Mouse (Mus musculus) C2C12 (cell line): ENCODE data around the gene Gm6096. TPM values are rescaled to one million over a fixed set of nuclear protein-coding genes. Genes with fewer than 3 reads are reported as not detected.

Source experiments
- H3K27me3 ChIP-seq: one replicate; pipeline ENCODE4 v1.6.1; 2011; ENCODE audit not compliant: control insufficient read depth, insufficient read depth, insufficient read length
- H3K36me3 ChIP-seq: one replicate; pipeline ENCODE4 v1.6.1; 2011; ENCODE audit not compliant: control insufficient read depth, insufficient read depth
- H3K4me3 ChIP-seq: one replicate; pipeline ENCODE4 v1.5.1; 2011; ENCODE audit warnings: mild to moderate bottlenecking, control low read depth; ENCODE audit not compliant: poor library complexity, insufficient read depth, severe bottlenecking
- H3K79me2 ChIP-seq: one replicate; pipeline ENCODE4 v1.6.1; 2011; ENCODE audit not compliant: control insufficient read depth, insufficient read depth
- H3K79me3 ChIP-seq: one replicate; pipeline ENCODE4 v1.6.1; 2011; ENCODE audit warnings: low read depth, control low read depth
- H3ac ChIP-seq: one replicate; pipeline ENCODE3; 2011; ENCODE audit warnings: low read depth; ENCODE audit not compliant: control insufficient read depth, insufficient read length
- CEBPB ChIP-seq: IDR thresholded peaks from one replicate; pipeline ENCODE4 v1.6.1; 2011; ENCODE audit warnings: low read depth, mild to moderate bottlenecking, control low read depth, moderate library complexity
- CTCF ChIP-seq: IDR thresholded peaks from one replicate; pipeline ENCODE4 v1.5.1; 2011; ENCODE audit not compliant: control insufficient read depth, insufficient read depth, insufficient read length
- FOSL1 ChIP-seq: IDR thresholded peaks from one replicate; pipeline ENCODE4 v1.8.0; 2011; ENCODE audit warnings: mild to moderate bottlenecking, low read length; ENCODE audit not compliant: poor library complexity, insufficient read depth, severe bottlenecking
- MAX ChIP-seq: IDR thresholded peaks from one replicate; pipeline ENCODE4 v1.6.1; 2011; ENCODE audit warnings: mild to moderate bottlenecking, control low read depth
- MYOD1 ChIP-seq: IDR thresholded peaks from one replicate; pipeline ENCODE4 v1.6.1; 2011; ENCODE audit warnings: low read depth; ENCODE audit not compliant: control insufficient read depth, insufficient read length
- MYOG ChIP-seq: IDR thresholded peaks from one replicate; pipeline ENCODE4 v1.6.1; 2011; ENCODE audit not compliant: control insufficient read depth, insufficient read length; ENCODE audit errors: extremely low read depth
- USF1 ChIP-seq: IDR thresholded peaks from one replicate; pipeline ENCODE4 v1.6.1; 2011; ENCODE audit warnings: low read depth, mild to moderate bottlenecking, control low read depth, moderate library complexity
- polyA plus RNA-seq: library from polyadenylated mRNA; unstranded; fragments of >200 nt; fragmentation: generic; extraction: Trizol; gene quantifications from one replicate; pipeline ENCODE4 v1.2.1, GENCODE M21; 2012; ENCODE audit warnings: missing spikeins

Gm6096 gene
- polyA plus RNA-seq, 1 experiment = 0.11 TPM

GRCm38 (mm10) chr7:34215481-34215880, 35.4 kb upstream of the Gm6096 start:
- TF ChIP-seq MAX (no peak), CTCF (no peak), MYOD1 (no peak), USF1 (no peak), FOSL1 (no peak), MYOG (no peak), CEBPB (no peak)
- Histone ChIP-seq H3K27me3 (no peaks in the 10 kb centered on the region), H3K79me3 (peaks cover 2% of the 10 kb centered on the region), H3K4me3 (no peak overlapping the region), H3K79me2 (no peaks in the 10 kb centered on the region), H3ac (no peak overlapping the region), H3K36me3 (peaks cover 91% of the 10 kb centered on the region)

- peaks cover 3% of the 10 kb centered on the region for H3K79me3 ChIP-seq
- no peak for TF ChIP-seq MYOG
- TF ChIP-seq CEBPB = no peak
- TF ChIP-seq MAX = no peak
- no peak for TF ChIP-seq USF1
- no peak for TF ChIP-seq MYOD1
- peaks cover 89% of the 10 kb centered on the region for H3K36me3 ChIP-seq
Observed at GRCm38 (mm10) chr7:34216474-34216873, 34.4 kb upstream of the Gm6096 start.

GRCm38 (mm10) chr7:34218496-34218895, 32.3 kb upstream of the Gm6096 start:
- no peak for TF ChIP-seq FOSL1
- no peak for TF ChIP-seq CTCF
- TF ChIP-seq MYOG = no peak
- no peak overlapping the region for H3ac ChIP-seq
- no peak overlapping the region for H3K4me3 ChIP-seq
- H3K79me2 ChIP-seq = peaks cover 12% of the 10 kb centered on the region
- no peaks in the 10 kb centered on the region for H3K27me3 ChIP-seq
- H3K36me3 ChIP-seq = peaks cover 87% of the 10 kb centered on the region
- peaks cover 8% of the 10 kb centered on the region for H3K79me3 ChIP-seq

More at GRCm38 (mm10) chr7:34216474-34216873, 34.4 kb upstream of the Gm6096 start:
- Histone ChIP-seq H3K79me2 (no peaks in the 10 kb centered on the region), H3K4me3 (no peak overlapping the region), H3K27me3 (no peaks in the 10 kb centered on the region), H3ac (no peak overlapping the region)

- Histone ChIP-seq H3K79me2 (peaks cover 42% of the 10 kb centered on the region), H3K79me3 (peaks cover 15% of the 10 kb centered on the region), H3ac (no peak overlapping the region), H3K27me3 (no peaks in the 10 kb centered on the region), H3K36me3 (peaks cover 87% of the 10 kb centered on the region), H3K4me3 (no peak overlapping the region)
- no peak for TF ChIP-seq MYOG
Observed at GRCm38 (mm10) chr7:34221594-34222250, 29.1 kb upstream of the Gm6096 start.

- Histone ChIP-seq H3K79me2 (peaks cover 48% of the 10 kb centered on the region), H3ac (no peak overlapping the region), H3K36me3 (peaks cover 89% of the 10 kb centered on the region), H3K27me3 (no peaks in the 10 kb centered on the region), H3K4me3 (no peak overlapping the region), H3K79me3 (peaks cover 21% of the 10 kb centered on the region)
- TF ChIP-seq MYOG (no peak), CTCF (no peak), FOSL1 (no peak), CEBPB (no peak), USF1 (no peak), MYOD1 (no peak), MAX (no peak)
Observed at GRCm38 (mm10) chr7:34222340-34222739, 28.5 kb upstream of the Gm6096 start.

GRCm38 (mm10) chr7:34224308-34224707, 26.5 kb upstream of the Gm6096 start:
- TF ChIP-seq MYOG = no peak
- no peak for TF ChIP-seq CTCF
- TF ChIP-seq MAX = no peak
- TF ChIP-seq FOSL1 = no peak
- no peak for TF ChIP-seq MYOD1
- no peak for TF ChIP-seq CEBPB
- no peak for TF ChIP-seq USF1
- Histone ChIP-seq H3K4me3 (no peak overlapping the region), H3K79me3 (peaks cover 39% of the 10 kb centered on the region), H3K36me3 (peaks cover 87% of the 10 kb centered on the region), H3K79me2 (peaks cover 67% of the 10 kb centered on the region), H3ac (no peak overlapping the region), H3K27me3 (no peaks in the 10 kb centered on the region)
